Mouse (Mus musculus) frontal cortex, adult 2 months (tissue): ENCODE results near the gene Tmprss11a. TPM values are rescaled to one million over a fixed set of nuclear protein-coding genes. Genes with fewer than 3 reads are reported as not detected.

ENCODE experiments used
- DNase-seq, 2 experiments: peaks; one replicate each; pipeline ENCODE4 v3.0.0; 2022; ENCODE audit warnings: low spot score in 1 of 2; ENCODE audit errors: extremely low spot score in 1 of 2
- polyA plus RNA-seq: library from polyadenylated mRNA; depleted of rRNA; stranded (reverse); fragments of >200 nt; gene quantifications from 2 replicates; pipeline ENCODE4 v1.2.3, GENCODE M21; 2012; rRNA removed

The Tmprss11a gene
- 0.08 TPM in 1 of 2 replicates, not detected in the other for polyA plus RNA-seq

- no peak for DNase-seq
Measured at GRCm38 (mm10) chr5:86468890-86469289, at the start of gene Tmprss11a. TSS of gene Tmprss11a (minus strand) at chr5:86468990.

GRCm38 (mm10) chr5:86518500-86518899, 49.7 kb upstream of the Tmprss11a start, which contains the start of gene Tmprss11g:
TSS of gene Tmprss11g (minus strand) at chr5:86518600.
- no peak for DNase-seq

DNA sequence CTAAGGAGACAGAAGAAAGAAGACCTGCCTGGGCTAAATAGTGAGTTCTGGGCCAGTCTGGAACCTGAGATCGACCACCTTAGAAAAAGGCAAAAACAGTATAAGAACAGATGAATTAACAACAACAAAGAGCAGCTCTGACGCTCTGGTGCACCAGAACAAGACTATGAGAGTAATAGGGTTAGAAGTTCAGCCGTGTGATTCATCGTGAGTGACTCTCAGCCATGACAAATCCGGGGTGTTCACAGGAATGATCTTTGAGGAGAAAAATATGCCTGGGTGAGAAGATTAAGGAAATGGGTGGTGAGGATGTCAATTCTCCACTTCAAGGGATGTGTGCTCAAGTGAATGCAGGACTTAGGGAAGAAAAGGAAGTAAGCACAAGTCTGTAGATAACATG, 42.7 kb upstream of the Tmprss11a start:
- no peak for DNase-seq

DNA sequence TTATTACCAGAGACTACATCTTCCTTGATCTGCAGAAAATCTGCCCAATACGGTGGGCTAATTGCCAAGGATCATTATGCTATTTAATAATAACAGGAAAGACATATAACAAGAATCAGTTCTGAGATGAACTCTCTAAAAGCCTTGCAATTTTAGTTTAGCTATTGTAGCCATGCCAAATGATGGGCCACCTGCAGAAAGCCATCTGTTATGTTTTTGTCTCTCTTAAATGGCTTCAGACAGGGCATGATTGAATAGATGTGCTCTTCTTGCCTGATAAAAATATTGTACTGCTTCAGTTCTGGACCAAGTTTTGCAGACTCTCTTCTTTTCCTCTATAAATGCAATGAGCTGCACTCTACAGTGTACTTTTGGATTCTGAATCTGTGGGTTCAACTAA, 24.7 kb upstream of the Tmprss11a start:
- no peak for DNase-seq

GRCm38 (mm10) chr5:86482562-86482961, 13.8 kb upstream of the Tmprss11a start:
- peak in 1 of 2 experiments; percentile 48 for DNase-seq

DNA sequence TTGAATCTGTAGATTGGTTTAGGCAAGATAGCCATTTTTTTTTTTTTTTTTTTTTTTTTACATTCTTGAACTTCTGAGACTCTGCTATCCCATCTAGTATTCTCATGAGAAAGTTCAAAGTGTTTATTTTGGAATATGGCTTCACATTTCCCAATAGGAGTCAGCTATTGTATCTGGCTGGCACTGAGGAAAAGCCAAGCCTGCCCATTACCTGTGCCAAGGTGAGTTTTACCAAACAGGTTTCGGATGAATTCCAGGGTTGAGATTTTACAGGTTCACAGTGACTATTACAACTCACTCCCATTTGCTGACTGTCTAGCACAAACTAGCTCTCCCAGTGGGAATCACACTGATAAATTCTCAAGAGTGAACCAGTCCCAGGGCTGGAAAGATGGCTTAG, 13.2 kb upstream of the Tmprss11a start:
- no peak for DNase-seq

- no peak for DNase-seq
Measured at GRCm38 (mm10) chr5:86473859-86474258, 5.1 kb upstream of the Tmprss11a start.

GRCm38 (mm10) chr5:86439306-86439705, 29.5 kb downstream of the Tmprss11a start:
- no peak for DNase-seq

DNA sequence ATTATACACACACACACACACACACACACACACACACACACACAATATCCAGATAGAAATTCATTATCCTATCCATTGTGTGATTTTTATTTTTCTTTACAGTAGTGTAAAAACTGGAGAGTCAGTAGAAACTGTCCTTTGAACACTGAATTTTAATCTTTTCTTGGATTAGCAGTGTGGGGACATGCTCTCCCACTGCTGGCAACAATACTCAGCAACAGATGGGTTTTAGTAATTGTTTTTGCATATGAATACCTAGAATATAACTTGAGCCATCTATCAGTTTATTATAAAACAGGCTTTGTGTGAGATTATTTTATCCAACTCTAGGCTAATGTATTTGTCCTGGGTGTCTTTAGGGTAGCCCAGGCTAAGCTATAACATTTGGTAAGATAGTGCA, 30.2 kb downstream of the Tmprss11a start:
- DNase-seq = peak in 1 of 2 experiments; percentile 35

- peak in 1 of 2 experiments; percentile 63 for DNase-seq
Measured at GRCm38 (mm10) chr5:86432697-86433096, 36.1 kb downstream of the Tmprss11a start.

DNA sequence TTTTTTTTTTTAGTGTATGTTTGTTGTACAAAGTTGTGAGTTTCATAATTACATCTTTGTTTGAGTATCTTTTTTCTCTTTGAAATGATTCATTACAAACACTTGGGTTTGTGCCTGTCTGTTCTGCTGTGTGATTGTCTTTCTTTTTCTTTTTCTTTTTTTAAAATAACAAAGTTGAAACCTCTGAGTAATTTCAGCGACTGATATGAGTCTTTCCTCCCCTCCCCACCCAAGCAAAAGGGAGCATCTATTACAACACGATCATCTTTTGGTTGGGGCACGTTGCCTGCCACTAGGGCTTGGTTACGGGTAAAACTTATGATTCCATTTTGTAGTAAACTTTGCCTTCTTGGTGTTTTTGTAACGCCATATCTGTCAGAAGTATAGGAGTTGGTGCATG, 37.7 kb downstream of the Tmprss11a start:
- DNase-seq = no peak

DNA sequence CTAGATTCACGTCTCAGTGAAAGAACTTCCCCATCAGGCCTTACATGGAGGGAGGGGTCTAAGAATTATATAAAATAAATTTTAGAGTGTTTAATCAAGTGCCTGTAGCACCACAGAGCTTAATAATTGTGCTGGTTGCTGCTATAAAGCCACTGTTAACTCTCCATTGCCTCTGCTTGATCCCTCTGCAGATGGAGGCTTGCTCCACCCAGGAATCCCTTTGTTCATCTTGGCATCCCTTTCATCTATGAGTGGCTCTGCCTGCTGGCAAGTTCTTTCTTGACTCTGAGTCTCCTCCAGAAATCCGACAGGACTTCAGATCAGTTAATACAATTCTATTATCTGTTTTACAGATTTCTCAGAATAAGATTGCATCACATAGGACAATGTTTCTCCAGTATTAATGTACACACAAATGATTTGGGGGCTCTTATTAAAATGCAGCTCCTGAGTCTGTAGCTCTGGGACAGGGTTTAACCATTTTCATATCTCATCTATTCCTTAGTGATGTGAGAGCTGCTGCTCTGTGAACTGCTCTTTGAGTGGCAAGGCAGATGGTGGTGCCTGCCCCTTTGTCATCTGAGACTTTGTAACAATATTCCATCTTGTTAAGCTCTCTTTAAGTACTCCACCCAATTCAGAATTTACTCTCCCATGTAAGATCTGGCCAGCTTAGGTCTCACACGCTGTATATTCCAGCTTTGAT, 47.3 kb downstream of the Tmprss11a start:
- no peak for DNase-seq

- DNase-seq = peak in 1 of 2 experiments; percentile 30
Measured at GRCm38 (mm10) chr5:86419494-86419893, 49.3 kb downstream of the Tmprss11a start.

DNA sequence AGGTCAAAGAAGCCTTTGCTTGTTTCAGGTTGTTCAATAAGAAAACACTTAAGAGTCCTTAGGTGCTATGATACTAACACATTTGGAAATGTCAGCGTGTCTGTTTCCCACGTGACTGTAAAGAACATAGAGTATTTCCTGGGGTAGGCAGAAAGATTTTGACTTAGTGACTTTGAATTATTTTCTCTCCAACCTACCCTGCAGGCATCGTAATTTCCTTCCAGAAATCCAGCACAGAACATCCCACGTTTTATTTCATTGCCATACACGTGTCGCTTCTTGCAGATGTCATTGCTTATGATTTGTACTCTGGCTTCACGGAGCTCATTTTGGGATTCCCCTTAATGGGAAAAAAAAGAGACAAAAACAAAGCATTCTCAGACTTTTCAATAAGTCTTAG, 54.5 kb downstream of the Tmprss11a start:
- DNase-seq = no peak

DNA sequence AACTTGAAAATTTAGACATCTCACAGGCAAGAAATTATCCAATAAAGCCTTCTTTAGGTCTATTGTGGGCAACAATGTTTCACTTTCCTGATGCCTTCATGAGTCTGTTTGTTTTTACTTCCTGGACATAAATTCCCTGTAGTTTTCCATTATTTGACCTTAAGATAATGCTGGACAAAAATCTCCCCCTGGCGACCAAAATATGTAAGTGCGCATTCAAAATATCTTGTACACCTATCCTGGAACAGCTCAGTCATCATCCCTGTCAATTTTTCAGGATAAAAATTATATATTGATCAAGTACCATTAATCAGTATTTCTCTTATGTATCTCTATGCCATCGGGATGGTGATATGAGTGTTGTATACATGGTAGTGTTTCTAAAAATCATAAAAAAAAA, 58.0 kb downstream of the Tmprss11a start:
- peak in 1 of 2 experiments; percentile 54 for DNase-seq

GRCm38 (mm10) chr5:86407941-86408340, 60.8 kb downstream of the Tmprss11a start:
- DNase-seq = no peak

DNA sequence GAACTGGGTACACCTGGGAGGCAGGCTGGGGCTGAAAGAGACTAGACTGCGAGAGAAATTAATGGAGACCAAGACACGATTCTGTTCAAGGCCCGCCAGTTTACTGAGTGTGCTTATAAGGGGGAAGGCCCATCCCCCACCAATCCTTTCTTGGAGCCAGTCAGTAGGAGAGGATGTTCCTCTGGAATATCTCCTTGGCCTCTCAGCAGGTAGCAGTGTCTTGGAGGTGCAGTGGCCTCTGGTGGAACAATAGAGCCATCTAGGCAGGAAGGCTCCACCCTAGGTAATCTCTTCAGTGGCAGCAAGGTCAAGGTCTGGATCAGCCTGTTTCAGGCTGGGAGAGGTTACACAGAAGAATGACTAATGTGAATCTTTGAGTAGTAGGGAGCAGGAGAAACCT, 61.6 kb downstream of the Tmprss11a start:
- no peak for DNase-seq

DNA sequence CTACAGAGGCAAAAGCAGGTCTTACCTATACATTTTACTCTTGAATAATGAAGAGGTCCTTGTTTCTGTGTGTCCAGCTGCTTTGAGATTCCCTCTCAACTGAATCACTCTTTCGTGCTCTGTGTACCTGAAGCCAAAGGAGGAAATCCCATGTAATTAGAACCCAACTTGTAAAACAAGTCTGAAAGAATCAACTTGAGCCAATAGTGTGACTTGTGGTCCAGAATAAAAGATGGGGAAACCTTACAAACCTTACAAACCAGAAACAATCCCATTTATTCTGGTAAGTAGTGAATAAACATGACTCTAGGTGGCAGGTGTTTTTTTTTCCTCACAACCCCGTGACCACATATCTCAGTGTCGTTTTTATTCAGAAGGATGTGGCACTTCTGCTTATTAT, 95.5 kb downstream of the Tmprss11a start, which contains the start of gene Tmprss11d:
Gene Tmprss11d (minus strand): TSS at position 101 of the 400 bp plus-strand sequence.
- no peak for DNase-seq
